Mouse (Mus musculus): ENCODE measurements around the gene Olfr1426.
"Not testable (repeated sequence)": the region's sequence is repeated elsewhere in the genome, so short reads cannot be mapped to it uniquely, and the experiment has no call there.

The Olfr1426 gene

GRCm38 (mm10) chr19:12091913-12092312 is at the start of gene Olfr1426:
Gene Olfr1426 (minus strand): TSS chr19:12092013.
- DNase-seq (ENCODE audit: low spot score) = no peak

DNA sequence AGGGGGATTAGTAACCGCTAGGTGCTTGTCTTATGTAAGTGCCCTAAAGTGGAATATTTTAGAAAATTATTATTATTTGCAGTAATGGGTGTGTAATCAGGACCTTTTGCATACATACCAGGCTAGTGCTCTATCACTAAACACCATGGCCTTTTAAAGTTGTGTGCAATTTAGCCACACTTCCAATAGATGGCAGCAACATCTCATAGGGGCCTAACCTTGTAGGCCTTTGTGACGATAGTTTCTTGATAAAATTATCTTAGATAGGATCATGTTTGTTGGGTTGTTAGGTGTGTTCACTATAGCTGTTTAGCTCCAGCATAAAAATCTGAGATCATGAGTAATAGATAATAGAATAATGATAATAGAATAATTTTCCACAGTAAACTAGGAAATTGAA is 42.5 kb upstream of the Olfr1426 start:
- DNase-seq (ENCODE audit: low spot score) = peak; percentile 15

GRCm38 (mm10) chr19:12123103-12123502 is 31.3 kb upstream of the Olfr1426 start, which contains the start of gene Olfr76:
Gene Olfr76 (minus strand): TSS chr19:12123203.
- DNase-seq (ENCODE audit: low spot score) = no peak

- DNase-seq (ENCODE audit: low spot score) = no peak
Observed at GRCm38 (mm10) chr19:12116464-12116863, 24.7 kb upstream of the Olfr1426 start.

DNA sequence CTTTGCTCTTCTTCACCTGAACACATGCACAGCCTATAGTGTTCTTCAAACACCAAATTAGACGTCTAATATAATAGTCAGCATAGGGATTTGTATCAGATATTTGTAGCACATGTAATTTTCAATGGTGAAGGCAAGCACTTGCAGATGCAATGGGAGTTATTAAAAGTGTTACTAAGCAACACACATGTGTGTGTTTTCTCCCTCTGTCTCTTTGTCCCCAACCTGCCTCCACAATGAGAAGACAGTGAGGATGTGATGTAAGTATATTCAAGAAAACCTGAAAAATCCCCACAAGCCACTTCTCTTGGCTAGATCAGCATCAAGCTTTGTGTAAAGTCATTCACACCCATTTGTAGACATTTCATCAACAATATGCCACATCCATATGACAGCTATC is 24.0 kb upstream of the Olfr1426 start, which contains the start of gene Olfr1428:
Gene Olfr1428 (minus strand): TSS at position 101 of the 400 bp plus-strand sequence.
- DNase-seq (ENCODE audit: low spot score) = no peak

- no peak for DNase-seq (ENCODE audit: low spot score)
Observed at GRCm38 (mm10) chr19:12113807-12114206, 22.0 kb upstream of the Olfr1426 start.

DNA sequence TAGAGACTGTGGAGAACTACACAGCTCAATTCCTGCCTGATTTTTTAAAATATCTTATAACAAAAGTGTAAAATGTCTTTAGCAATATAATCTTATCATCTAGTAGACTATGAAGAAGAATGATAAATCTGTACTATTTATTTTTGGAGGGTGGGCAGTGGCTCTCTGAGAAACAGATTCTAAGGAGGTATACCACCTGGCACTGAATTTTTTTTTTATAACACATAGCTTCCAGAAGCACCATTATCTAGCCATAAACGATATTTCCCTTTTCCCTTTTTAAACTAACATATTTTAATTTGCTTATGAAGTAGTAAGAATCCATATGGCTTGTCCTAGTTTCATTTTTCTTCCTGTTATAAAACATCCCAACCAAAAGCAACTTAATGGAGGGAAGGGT is 12.7 kb upstream of the Olfr1426 start:
- no peak for DNase-seq (ENCODE audit: low spot score)

GRCm38 (mm10) chr19:12103234-12103633 is 11.4 kb upstream of the Olfr1426 start, which contains the start of gene Olfr1427:
Gene Olfr1427 (minus strand): TSS chr19:12103334.
- DNase-seq (ENCODE audit: low spot score) = no peak

GRCm38 (mm10) chr19:12077631-12078030 is 14.2 kb downstream of the Olfr1426 start, which contains the start of gene Olfr1425:
Gene Olfr1425 (minus strand): TSS chr19:12077731.
- not testable (repeated sequence) for DNase-seq (ENCODE audit: low spot score)

DNA sequence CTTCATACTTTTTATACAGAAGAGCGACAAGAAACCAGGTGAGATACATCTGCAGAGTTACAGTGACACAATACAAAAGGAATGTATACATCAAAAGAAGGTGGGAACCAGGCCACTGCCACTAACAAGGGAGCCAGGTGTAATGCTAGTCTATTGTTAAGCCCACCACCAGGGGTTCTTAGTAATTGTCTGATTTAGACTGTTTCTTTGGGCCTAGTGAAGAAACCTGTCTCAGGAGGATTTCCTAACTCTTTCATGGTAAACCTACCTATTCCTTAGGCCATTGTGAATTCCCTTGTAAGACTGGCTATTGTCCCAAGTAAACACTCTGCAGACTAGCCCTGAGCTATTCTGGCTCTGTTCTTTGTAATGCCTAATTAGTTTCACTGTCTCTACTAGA is 22.3 kb downstream of the Olfr1426 start:
- DNase-seq (ENCODE audit: low spot score) = not testable (repeated sequence)

DNA sequence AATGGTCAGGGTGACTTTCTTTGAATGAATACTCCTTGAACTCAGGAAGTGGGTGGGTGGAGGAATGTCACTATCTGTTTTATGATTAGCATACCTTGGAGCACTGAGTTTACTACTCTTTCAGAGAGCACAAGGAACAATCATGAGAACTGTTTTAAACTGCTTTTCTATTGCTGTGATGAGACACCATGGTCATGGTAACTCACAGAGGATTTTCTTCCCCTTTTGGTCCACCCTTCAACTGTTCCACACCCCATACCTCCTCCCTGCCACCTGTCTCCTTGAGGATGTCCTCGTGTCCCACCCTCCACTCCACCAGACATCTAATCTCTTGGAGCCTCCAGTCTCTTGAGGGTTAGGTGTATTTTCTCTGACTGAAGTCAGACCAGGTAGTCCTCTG is 24.0 kb downstream of the Olfr1426 start:
- not testable (repeated sequence) for DNase-seq (ENCODE audit: low spot score)

DNA sequence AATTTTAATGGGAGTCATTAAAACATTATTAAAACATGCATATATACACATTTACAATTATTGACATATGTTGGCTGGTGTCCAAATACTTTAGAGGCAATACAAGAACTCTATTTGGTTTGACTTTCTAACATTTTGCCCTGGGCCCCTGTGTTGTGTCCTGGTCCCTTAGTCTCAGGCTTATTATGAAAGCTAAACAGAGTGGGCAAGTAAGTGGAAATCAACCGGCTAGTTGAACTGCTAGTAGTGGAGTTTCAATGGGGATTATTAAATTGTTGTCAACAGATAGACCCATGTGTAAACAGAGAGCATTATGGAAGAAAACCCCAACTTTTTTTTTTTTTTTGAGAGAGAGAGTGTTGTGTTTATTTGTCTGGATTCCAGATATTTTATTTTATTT is 29.2 kb downstream of the Olfr1426 start, which contains the start of gene Olfr1424:
Gene Olfr1424 (minus strand): TSS at position 101 of the 400 bp plus-strand sequence.
- DNase-seq (ENCODE audit: low spot score) = not testable (repeated sequence)

DNA sequence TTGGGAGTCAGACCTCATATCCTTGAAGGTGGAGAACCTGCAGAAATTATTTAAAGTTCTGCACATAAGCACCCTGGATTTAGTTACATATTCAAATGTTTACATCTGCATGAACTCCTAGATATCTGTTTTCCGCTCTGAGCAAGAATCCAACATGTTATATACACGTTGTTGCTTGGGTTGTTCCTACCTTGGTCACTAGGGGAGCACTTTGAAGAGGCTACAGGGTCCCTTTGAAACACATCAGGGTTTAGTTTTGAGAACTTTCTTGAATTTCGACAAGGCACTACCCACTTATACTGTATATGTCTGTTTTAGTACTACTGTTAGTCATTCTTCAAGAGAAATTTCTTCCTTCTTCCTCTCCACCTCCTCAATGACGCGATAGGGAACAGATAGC is 48.6 kb downstream of the Olfr1426 start:
- DNase-seq (ENCODE audit: low spot score) = no peak

GRCm38 (mm10) chr19:12041217-12041616 is 50.6 kb downstream of the Olfr1426 start, which contains the start of gene Olfr1423:
Gene Olfr1423 (minus strand): TSS chr19:12041317.
- DNase-seq (ENCODE audit: low spot score) = no peak

- DNase-seq (ENCODE audit: low spot score) = no peak
Observed at GRCm38 (mm10) chr19:12037727-12038126, 54.1 kb downstream of the Olfr1426 start.
